Mouse (Mus musculus): Measurements from ENCODE around the gene Topbp1.

Topbp1 gene

DNA sequence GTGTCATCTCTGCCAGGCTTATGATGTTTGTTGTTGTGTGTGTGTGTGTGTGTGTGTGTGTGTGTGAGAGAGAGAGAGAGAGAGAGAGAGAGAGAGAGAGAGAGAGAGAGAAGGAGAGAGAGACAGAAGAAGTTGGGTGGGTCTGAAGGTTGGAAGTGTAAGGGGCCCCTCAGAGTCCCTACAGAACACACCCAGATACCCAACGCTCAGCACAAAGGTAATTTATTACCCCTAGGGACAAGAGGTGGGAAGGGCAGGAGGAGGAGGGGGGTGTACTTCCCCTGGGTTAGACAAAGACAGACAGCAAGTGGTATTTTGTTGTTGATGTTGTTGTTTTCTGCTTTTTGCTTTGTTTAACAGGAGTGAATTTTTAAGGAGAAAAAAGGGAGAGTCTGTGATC is 80.6 kb downstream of the Topbp1 start:
- no peak for DNase-seq (ENCODE audit: low spot score in 2 of 2)

GRCm38 (mm10) chr9:103386573-103386972 is 81.6 kb downstream of the Topbp1 start:
- no peak for DNase-seq (ENCODE audit: low spot score in 2 of 2)

DNA sequence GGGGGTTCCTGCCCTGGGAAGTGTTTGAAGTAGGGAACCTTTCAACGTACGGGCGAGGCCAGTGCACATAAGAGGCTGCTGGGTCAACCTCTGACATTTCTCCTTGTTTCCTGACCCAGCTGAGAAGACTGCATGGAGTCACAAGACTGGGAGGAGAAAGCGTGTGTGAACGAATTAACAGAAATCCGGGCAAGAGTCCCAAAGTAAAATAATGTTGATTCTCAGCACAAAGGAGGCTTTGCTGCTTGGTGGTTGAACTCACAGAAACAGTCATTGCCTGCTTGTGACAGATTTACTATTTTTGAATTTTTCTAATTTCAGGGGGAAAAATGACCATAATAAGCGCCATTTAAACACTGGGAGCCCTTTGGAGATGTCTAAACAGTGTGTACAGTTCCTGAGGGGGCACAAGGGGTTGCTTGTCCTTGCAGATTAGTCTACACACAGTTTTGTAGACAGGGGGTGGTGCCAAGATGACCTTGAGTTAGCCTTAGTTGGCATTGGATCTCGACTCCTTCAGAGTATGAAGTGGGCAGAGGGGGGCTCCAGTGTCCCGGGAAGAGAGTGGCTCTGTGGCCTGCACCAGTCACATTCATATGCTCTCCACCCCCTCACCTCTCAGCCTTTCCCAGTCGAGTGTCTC is 82.1 kb downstream of the Topbp1 start:
- no peak for DNase-seq (ENCODE audit: low spot score in 2 of 2)

DNA sequence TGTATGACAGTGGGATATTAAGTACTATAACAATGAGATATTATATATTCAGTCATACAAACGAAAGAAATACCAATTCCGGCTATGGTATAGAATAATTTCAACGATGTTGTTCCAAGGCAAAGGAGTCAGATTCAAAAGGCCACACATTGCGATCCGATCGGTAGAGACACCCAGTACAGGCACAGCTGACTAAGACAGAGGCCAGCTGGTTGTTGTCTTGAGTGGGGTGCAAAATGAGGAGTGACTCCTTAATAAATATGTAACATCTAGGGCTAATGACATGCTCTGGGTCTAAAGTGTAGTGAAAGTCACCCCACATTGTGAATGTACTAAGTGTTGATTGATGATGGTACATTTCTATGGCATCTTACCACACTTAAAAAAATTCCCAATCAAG is 84.2 kb downstream of the Topbp1 start:
- no peak for DNase-seq (ENCODE audit: low spot score in 2 of 2)

GRCm38 (mm10) chr9:103391796-103392372 is 86.9 kb downstream of the Topbp1 start:
- DNase-seq (ENCODE audit: low spot score in 2 of 2): no peak

- DNase-seq (ENCODE audit: low spot score in 2 of 2): no peak
Observed at GRCm38 (mm10) chr9:103393256-103393655, 88.2 kb downstream of the Topbp1 start.

DNA sequence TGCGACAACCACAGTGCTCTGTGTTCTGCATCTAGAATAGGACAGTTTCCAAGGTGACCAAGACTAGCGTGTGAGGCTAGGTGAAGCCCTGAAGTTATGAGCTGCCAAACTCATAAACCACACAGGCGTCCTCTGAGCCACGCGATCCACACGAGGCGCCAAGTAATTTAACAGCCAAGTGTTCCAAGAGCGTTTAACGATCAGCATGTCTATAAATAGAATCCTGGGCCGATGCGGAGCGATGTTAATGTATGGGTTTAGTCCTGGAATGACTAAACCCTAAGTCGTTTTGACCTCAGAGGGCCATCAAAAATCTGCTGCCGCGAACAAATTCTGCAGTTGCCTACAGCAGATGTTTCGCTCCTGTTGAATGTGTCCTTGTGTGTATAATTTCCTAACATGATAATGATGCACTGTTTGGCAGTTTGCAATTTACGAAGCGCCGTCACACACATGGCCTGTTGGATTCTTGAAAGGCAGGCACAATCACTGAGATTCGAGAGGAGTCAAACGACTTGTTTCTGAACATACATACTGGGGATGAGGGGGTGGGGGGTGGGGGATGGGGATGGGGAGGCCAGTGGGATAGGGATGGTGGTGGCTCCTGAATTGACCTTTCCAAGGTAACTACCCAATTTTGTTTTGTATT is 93.6 kb downstream of the Topbp1 start:
- peak; percentile 16 to 41 for DNase-seq (ENCODE audit: low spot score in 2 of 2)

All from right cerebral cortex, adult 2 months (tissue).